Mouse (Mus musculus) bone marrow, adult 2 months (tissue): ENCODE results near the gene Npr2.

ENCODE experiments used
- CTCF ChIP-seq: fragments of 200-500 bp; IDR thresholded peaks from 2 replicates; pipeline ENCODE4 v1.5.1; 2011; ENCODE audit warnings: low read length, control low read depth; ENCODE audit not compliant: control insufficient read depth, insufficient read depth
- POLR2A ChIP-seq: fragments of 200-500 bp; IDR thresholded peaks from 2 replicates; pipeline ENCODE4 v1.6.1; 2011; ENCODE audit warnings: low read depth, mild to moderate bottlenecking, control low read depth, low read length, borderline replicate concordance; ENCODE audit not compliant: control insufficient read depth

DNA sequence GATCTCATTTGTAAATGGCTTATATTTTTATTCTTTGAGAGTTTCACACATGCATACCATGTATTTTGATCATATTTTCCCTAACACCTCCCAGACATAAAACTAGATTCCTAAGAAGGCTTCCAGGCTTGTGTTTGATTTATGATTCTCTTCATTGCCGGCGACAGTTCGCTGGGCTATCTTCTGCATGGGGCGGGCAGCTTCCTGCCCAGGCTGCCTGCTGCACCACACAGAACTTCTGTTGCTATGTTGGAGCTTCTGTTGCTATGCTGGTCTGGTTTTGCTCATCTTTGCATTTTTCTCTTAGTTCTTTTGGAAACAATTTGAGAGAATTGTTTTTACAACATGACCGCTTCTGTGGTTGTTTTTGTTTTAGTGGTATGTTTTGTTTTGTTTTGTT lies 40.2 kb upstream of the Npr2 start:
- no peak for TF ChIP-seq CTCF
- no peak for TF ChIP-seq POLR2A
